Mouse (Mus musculus) stomach, embryonic 15.5 days (tissue): ENCODE data around the gene Stk24. TPM values are rescaled to one million over a fixed set of nuclear protein-coding genes. Genes with fewer than 3 reads are reported as not detected.

Source experiments
- ATAC-seq: fragments of 200-750 bp; cut with Nextera tagmentation; 2 replicates; pipeline ENCODE4 v1.8.0; 2017; ENCODE audit warnings: low read depth, moderate number of reproducible peaks, moderate TSS enrichment; ENCODE audit not compliant: insufficient read depth, low FRiP score
- H3K27ac ChIP-seq: fragments of 300-500 bp; sonication (generic); 2 replicates; pipeline ENCODE4 v1.5.1; 2015; ENCODE audit warnings: mild to moderate bottlenecking, inconsistent platforms
- H3K27me3 ChIP-seq: fragments of 300-500 bp; sonication (generic); replicated peaks from 2 replicates; pipeline ENCODE4 v1.6.1; 2015; ENCODE audit warnings: inconsistent platforms
- H3K36me3 ChIP-seq: fragments of 300-500 bp; sonication (generic); 2 replicates; pipeline ENCODE4 v1.6.1; 2015; ENCODE audit warnings: inconsistent platforms
- H3K4me1 ChIP-seq: fragments of 300-500 bp; sonication (generic); 2 replicates; pipeline ENCODE4 v1.6.1; 2015; ENCODE audit warnings: inconsistent platforms
- H3K4me2 ChIP-seq: fragments of 300-500 bp; sonication (generic); 2 replicates; pipeline ENCODE4 v1.6.1; 2015; ENCODE audit warnings: mild to moderate bottlenecking, inconsistent platforms
- H3K4me3 ChIP-seq: fragments of 300-500 bp; sonication (generic); replicated peaks from 2 replicates; pipeline ENCODE4 v1.5.1; 2015; ENCODE audit warnings: inconsistent platforms
- H3K9ac ChIP-seq: fragments of 300-500 bp; sonication (generic); 2 replicates; pipeline ENCODE4 v1.6.1; 2015; ENCODE audit warnings: inconsistent platforms
- H3K9me3 ChIP-seq: fragments of 300-500 bp; sonication (generic); 2 replicates; pipeline ENCODE4 v1.6.1; 2016; ENCODE audit warnings: inconsistent platforms
- WGBS: fragments of 180-500 bp; shearing (Covaris S2); methylation state at CpG from one replicate; pipeline ENCODE4 v1.1.7; 2015; 5-methylcytosine and 5-hydroxymethylcytosine counted together
- polyA plus RNA-seq: library from polyadenylated mRNA; unstranded; fragments of >200 nt; fragmentation: Nextera tagmentation; extraction: Ambion mirVana; gene quantifications from 2 replicates; pipeline ENCODE4 v1.2.1, GENCODE M21; 2015

Gene Stk24
- polyA plus RNA-seq, 1 experiment from 2014 or later: 44.5 TPM

DNA sequence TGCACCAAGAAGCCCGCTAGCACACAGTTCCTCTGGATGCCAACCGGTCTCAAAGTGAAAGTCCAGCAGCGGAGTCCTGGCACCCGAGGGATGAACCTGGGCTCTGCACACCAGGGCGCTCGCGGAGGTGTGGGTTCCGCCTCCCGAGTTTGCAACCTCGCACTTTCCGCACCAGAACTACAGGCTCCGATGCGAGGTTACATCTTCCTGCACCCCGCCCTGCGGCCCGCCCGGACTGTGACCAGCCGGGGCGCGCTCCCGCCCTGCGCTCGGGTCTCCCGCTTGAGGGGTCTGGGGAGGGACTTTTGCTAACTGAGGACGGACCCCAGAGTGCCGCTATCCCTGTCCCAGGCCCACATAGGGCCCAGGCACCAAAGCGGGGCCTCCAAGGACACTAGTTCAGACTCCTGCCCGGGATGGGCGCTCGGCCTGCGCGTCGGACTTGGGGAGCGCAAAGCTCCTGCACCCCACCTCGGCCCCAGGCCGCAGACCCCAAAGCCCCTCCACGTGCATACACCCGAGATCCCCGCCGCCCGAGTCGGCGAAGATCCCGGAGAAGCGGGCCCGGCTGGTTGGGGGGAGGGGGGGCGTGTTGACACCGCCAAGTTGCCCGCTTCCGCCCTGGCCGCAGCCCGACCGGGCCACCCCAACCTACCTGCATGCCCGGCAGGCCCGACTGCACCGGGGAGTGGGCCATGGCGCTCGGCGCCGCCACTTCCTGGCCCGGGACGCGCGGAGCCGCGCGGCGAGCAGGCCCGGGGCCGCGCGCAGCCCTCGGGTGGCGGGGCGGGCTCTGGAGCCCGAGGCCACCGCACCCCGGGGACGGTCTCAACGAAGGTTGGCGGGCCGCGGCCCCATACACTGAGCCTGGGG lies 1.3 kb downstream of the Stk24 start:
- H3K27ac ChIP-seq: peak overlapping the region; percentile 95
- no peaks in the 10 kb centered on the region for H3K27me3 ChIP-seq
- peak overlapping the region; percentile 94 for H3K9ac ChIP-seq
- H3K9me3 ChIP-seq: no peaks in the 10 kb centered on the region
- peak overlapping the region; percentile 76 for H3K4me2 ChIP-seq
- under 1% methylated on average over 83 of the region's 83 CpGs for WGBS
- H3K4me1 ChIP-seq: peaks cover 17% of the 10 kb centered on the region
- H3K4me3 ChIP-seq: peak overlapping the region; percentile 98
- ATAC-seq: peak; percentile 80
- no peaks in the 10 kb centered on the region for H3K36me3 ChIP-seq

DNA sequence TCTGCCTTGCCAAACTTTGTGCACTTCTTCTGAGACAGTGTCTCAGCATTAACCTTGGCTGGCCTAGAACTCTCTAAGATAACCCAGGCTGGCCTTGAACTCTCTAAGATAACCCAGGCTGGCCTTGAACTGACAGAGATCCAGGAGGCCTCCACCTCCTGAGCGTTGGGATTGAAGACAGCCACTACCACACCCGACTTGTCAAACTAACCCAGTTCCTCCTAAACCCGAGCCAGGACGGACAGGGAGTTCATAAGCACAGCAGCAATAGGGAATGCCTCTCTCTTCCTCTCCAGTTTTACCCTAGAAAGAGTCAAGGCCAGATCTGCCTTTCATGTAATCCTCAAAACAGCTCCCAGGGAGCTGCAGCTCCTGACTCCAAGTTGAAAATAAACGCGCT lies 3.2 kb downstream of the Stk24 start:
- no peak for ATAC-seq
- Histone ChIP-seq H3K36me3 (no peaks in the 10 kb centered on the region), H3K4me2 (peak overlapping the region; percentile 21), H3K4me3 (no peak overlapping the region), H3K27ac (no peak overlapping the region), H3K9ac (no peak overlapping the region), H3K4me1 (peaks cover 17% of the 10 kb centered on the region), H3K9me3 (no peaks in the 10 kb centered on the region), H3K27me3 (no peaks in the 10 kb centered on the region)
- WGBS: 40% methylated on average over 6 of the region's 6 CpGs

DNA sequence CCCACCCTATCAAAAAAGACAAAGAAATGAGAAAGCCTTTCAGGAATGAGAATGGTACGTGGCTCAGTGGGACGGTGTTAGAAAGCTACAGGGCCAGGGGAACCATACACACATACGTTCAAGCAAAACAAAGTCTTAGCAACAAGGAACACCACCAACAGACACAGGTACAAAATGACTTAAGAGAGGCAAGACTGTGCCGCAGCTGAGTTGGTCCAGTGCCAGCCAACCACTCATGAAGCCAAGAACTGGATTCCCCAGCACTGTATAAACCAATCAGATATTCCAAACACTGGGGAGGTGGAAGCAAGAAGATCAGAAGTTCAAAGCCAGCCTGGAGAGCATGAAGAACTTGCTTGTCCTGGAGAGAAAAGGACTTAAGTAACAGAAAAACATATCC lies 5.9 kb downstream of the Stk24 start:
- H3K27ac ChIP-seq: no peak overlapping the region
- no peak overlapping the region for H3K4me3 ChIP-seq
- 72% methylated on average over 4 of the region's 4 CpGs for WGBS
- no peak overlapping the region for H3K4me2 ChIP-seq
- no peak overlapping the region for H3K9ac ChIP-seq
- H3K4me1 ChIP-seq: peaks cover 27% of the 10 kb centered on the region
- H3K9me3 ChIP-seq: no peaks in the 10 kb centered on the region
- no peaks in the 10 kb centered on the region for H3K27me3 ChIP-seq
- no peaks in the 10 kb centered on the region for H3K36me3 ChIP-seq
- ATAC-seq: no peak

DNA sequence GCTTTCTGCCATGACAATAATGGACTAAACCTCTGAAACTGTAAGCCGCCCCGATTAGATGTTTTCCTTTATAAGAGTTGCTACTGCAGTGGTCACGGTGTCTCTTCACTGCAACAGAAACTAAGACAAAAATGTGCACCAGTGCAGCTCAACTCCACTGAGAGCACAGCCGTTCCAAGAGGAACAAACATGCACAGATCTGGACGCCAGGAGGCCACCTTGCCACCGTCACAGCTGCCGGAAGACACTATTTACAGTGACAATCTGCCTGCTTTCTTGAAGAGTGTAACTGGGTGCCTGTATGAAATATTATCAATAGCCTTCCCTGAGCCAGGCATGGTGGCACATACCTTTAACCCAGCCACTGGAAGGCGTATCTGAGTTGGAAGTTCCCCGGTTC lies 6.8 kb downstream of the Stk24 start:
- Histone ChIP-seq H3K9ac (no peak overlapping the region), H3K36me3 (no peaks in the 10 kb centered on the region), H3K4me1 (peaks cover 35% of the 10 kb centered on the region), H3K4me3 (no peak overlapping the region), H3K9me3 (no peaks in the 10 kb centered on the region), H3K27ac (no peak overlapping the region), H3K27me3 (no peaks in the 10 kb centered on the region), H3K4me2 (no peak overlapping the region)
- no peak for ATAC-seq
- 80% methylated on average over 9 of the region's 9 CpGs for WGBS

DNA sequence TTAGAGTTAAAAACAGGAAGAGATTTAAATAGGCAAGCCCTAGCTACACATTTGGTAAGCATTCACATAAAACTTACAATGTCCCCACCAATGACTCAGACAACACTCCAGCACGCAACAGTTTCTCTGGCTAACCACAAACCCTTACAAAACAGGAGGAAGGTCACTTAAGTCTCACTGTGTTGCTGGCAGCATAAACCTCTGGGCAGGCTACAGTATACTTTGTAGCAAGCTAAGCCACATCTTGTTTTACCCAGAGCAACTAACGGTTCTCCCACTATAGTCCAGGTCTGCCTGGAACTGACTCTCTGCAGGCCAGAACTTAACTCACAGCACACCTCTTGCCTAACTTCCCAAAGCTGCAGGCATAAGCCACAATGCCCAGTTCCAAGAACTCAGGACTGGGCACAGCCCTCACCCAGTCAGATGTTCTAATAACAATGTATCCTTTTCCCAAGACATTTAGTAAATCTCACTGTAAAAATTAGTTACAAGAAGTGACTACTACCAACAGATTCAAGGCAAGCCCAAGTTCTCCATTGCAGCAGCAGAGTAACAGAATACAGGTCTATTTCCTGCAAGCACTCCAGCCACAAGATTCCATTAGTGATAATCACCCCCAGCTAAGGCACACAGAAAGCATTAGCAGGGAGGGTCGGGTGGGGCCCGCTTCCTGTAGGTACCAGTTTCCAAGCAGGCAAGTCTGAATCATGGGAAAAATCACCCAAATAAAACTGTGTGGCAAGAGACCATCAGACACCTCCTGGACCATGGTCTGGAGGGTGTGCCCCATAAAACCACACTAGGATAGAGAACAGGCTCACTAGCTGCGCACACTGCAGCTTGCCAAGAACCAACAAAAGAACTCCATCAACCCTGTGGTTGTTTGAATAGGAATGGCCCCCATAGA lies 7.6 kb downstream of the Stk24 start:
- H3K9me3 ChIP-seq: no peaks in the 10 kb centered on the region
- no peaks in the 10 kb centered on the region for H3K36me3 ChIP-seq
- no peak overlapping the region for H3K4me3 ChIP-seq
- no peak overlapping the region for H3K27ac ChIP-seq
- no peak for ATAC-seq
- no peak overlapping the region for H3K9ac ChIP-seq
- H3K27me3 ChIP-seq: no peaks in the 10 kb centered on the region
- 67% methylated on average over 5 of the region's 5 CpGs for WGBS
- H3K4me2 ChIP-seq: no peak overlapping the region
- H3K4me1 ChIP-seq: peaks cover 41% of the 10 kb centered on the region

DNA sequence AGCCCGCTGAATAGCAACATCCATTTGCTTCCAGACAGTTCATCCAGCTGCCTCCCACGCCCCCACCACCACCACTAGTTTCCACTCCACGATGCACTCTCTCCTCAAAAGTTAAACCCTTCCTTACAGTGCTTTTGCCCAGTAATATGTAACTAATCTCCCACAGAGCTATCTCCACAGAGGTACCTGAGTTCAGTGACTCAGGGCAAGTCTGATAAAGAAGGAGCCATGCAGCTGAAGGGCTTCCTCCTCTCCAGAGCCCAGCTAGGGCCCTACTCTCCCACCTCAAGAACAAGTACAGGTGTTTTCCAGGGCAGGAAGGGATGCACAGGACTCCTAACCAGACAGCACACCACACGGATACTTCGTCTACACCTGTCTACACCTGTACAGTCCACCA lies 10.4 kb downstream of the Stk24 start:
- no peak overlapping the region for H3K9ac ChIP-seq
- peaks cover 48% of the 10 kb centered on the region for H3K4me1 ChIP-seq

DNA sequence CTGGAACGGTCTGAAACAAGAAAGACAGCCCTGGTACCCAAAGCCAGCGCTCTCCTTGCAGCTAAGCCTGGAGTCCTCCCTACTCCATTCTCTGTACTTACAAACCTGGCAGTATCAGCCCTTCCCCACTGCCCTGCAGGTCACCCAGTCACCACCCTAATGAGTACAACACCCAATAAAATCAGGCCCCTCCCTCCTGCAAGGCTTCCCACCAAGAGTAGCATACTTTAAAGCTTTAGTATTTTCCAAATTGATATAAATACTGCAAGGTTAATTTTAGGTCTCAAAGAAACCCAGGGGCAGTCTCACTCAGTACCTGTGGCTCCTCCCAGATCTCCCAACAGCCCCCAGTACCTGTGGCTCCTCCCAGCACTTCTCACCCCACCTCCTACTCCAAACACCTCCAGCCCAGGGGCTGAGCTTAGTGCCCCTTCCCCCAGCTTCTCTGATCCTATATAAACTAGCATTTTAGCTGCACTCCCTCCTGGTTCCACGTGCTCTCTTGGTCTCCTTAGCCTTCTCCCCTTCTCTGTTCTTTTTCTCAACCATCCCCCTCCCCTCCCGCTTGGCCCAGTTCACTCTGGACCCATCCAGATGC lies 11.6 kb downstream of the Stk24 start:
- H3K27ac ChIP-seq: peak overlapping the region; percentile 74
- H3K36me3 ChIP-seq: 0 out of 2 replicates have a peak, but pooled peaks cover 5% of the 10 kb centered on the region
- H3K4me2 ChIP-seq: 0 out of 2 replicates have a peak overlapping the region, but pooled peaks have one; percentile 1
- H3K4me3 ChIP-seq: no peak overlapping the region
- ATAC-seq: 0 out of 2 replicates have a peak, but pooled peaks have one; percentile 12
- peaks cover 47% of the 10 kb centered on the region for H3K4me1 ChIP-seq
- no peaks in the 10 kb centered on the region for H3K27me3 ChIP-seq
- WGBS: 40% methylated on average over 4 of the region's 4 CpGs
- H3K9me3 ChIP-seq: no peaks in the 10 kb centered on the region
- no peak overlapping the region for H3K9ac ChIP-seq

More for the DNA sequence above, 10.4 kb downstream of the Stk24 start:
- H3K27ac ChIP-seq: peak overlapping the region; percentile 74; the same call in 1 of the 2 replicates
- 0 out of 2 replicates have a peak, but pooled peaks cover under 1% of the 10 kb centered on the region for H3K36me3 ChIP-seq
- H3K4me3 ChIP-seq: no peak overlapping the region
- WGBS: 55% methylated on average over 5 of the region's 5 CpGs
- no peaks in the 10 kb centered on the region for H3K27me3 ChIP-seq
- no peaks in the 10 kb centered on the region for H3K9me3 ChIP-seq
- ATAC-seq: peak; percentile 14; the same call in 1 of the 2 replicates
- H3K4me2 ChIP-seq: no peak overlapping the region

DNA sequence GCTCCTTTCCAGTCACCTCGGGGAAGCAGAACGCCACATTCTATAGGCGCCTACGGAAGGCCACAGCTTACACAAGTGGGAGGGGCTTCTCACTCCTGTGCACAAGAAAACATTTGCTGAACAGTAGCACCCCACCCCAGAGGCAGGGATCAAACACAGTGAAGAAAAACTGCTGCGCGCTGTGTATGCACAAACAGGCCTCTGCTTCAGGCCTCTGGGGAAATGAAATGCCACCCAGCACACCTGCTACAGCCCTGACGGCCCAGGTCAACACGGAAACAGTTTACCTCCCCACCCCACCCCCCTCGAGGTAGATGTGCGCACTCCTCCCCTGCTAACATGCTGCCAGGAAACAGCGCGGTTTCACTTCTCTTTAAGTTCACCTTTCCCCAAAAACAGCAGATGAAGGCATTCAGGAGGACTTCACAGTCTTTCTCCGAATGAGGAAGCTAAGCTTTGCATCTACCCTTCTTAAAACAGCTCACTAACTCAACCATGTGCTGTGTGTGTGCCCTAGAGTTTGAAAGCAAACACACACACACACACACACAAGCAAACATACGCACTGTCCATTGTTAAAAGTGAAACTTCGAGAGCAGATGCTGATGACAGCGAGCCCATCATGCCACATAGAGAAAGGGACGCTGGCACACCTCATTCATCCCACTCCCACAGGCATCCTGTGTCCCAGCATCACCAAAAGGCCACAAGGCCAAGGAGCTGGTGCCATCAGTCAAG lies 13.7 kb downstream of the Stk24 start:
- H3K4me1 ChIP-seq: peaks cover 63% of the 10 kb centered on the region
- WGBS: 48% methylated on average over 17 of the region's 17 CpGs
- ATAC-seq: peak; percentile 57

DNA sequence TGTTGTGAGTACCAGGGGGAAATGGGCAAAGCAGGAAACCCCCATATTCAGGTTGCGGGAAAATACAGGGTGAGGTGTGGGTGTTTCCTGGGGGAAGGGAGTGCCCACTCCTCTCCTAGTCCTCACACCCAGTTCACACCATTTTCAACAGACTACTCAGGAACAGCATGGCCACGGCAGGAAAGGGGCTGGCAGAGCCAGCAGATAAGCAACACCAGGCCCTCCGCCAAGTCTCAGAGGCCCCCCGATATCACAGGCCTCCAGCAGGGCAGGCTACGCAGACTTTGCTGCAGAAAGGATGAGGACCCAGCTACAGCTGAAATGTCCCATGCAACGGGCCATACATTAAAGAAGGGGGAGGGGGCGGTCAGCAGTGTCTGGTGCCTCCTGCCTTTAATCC lies 14.4 kb downstream of the Stk24 start:
- Histone ChIP-seq H3K9ac (no peak overlapping the region), H3K4me3 (no peak overlapping the region), H3K27me3 (no peaks in the 10 kb centered on the region), H3K4me1 (peaks cover 70% of the 10 kb centered on the region), H3K27ac (peak overlapping the region; percentile 74; the same call in 1 of the 2 replicates), H3K9me3 (no peaks in the 10 kb centered on the region), H3K36me3 (0 out of 2 replicates have a peak, but pooled peaks cover 5% of the 10 kb centered on the region), H3K4me2 (peak overlapping the region; percentile 33; the same call in 1 of the 2 replicates)
- ATAC-seq: peak; percentile 57; the same call in 1 of the 2 replicates
- WGBS: 49% methylated on average over 7 of the region's 7 CpGs

More for the DNA sequence above, 13.7 kb downstream of the Stk24 start:
- no peaks in the 10 kb centered on the region for H3K27me3 ChIP-seq
- H3K36me3 ChIP-seq: 0 out of 2 replicates have a peak, but pooled peaks cover 5% of the 10 kb centered on the region
- H3K27ac ChIP-seq: peak overlapping the region; percentile 74
- peak overlapping the region; percentile 33 for H3K4me2 ChIP-seq
- no peaks in the 10 kb centered on the region for H3K9me3 ChIP-seq
- no peak overlapping the region for H3K4me3 ChIP-seq
- H3K9ac ChIP-seq: no peak overlapping the region

DNA sequence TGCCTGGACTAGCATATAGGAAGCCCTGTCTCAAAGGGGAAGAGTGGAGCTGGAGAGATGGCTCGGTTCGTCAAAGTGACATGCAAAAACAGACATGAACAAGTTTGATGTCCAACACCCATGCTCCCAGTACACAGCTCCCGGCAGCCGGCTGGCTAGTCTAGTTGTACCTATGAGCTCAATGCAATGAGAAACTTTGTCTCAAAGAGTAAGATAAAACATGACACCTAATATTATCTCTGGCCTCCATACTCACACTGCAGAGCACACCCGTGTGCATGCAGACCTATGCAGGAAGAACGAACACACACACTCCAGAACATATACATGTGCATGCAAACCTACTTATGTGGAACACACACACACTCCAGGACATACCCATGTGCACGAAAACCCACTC lies 15.5 kb downstream of the Stk24 start:
- no peak for ATAC-seq
- Histone ChIP-seq H3K4me1 (peaks cover 75% of the 10 kb centered on the region), H3K27ac (no peak overlapping the region), H3K36me3 (0 out of 2 replicates have a peak, but pooled peaks cover 5% of the 10 kb centered on the region), H3K4me2 (no peak overlapping the region), H3K27me3 (no peaks in the 10 kb centered on the region), H3K9ac (no peak overlapping the region), H3K4me3 (no peak overlapping the region), H3K9me3 (no peaks in the 10 kb centered on the region)
- WGBS: 92% methylated on average over 7 of the region's 7 CpGs
